ENCODE assay signal across 12 mouse cellular contexts in the genomic region with DNA sequence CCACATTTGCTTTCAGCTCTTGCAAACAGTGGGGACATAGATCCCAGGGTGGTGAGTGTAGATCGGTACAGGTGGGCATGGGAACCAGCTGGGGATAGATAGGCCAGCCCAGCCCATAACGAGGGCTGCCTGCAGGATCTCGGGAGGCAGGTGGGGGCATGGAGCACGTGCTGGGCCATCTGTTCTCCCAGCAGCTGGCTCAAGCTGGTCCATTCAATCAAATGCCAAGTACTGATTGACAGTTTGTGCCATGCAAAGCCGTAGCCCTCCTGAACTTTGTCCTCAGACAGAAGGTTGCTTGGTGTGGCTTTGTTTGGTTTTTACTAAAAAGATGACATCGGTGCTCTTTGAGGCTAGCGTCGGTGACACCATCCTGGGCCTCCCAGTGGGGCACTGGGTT. TPM values are rescaled to one million over a fixed set of nuclear protein-coding genes. Genes with fewer than 3 reads are reported as not detected.
DNase-seq lines count a peak whose midpoint lies in the region; ATAC-seq and TF ChIP-seq lines count a peak whose summit lies in the region.
"Had no signal": no experiment of that assay in that cellular context is flagged by ENCODE, and none has a peak within 500 bp of the region (broad histone marks: within the 10 kb centered on the region; RNA-seq: fewer than 3 reads in every experiment).

No protein-coding gene starts in this region.

- H3K36me3 ChIP-seq in forebrain, postnatal 0 days (ENCODE audit: insufficient read depth): no peaks in the 10 kb centered on the region
- H3K36me3 ChIP-seq in midbrain, embryonic 14.5 days (ENCODE audit: control insufficient read depth, insufficient read depth, low read length): 0 out of 2 replicates have a peak, but pooled peaks cover 3% of the 10 kb centered on the region
- no peaks in the 10 kb centered on the region for H3K36me3 ChIP-seq in intestine, embryonic 15.5 days
- H3K36me3 ChIP-seq: liver, embryonic 15.5 days had no signal

- no peaks in the 10 kb centered on the region for H3K27me3 ChIP-seq in forebrain, postnatal 0 days (ENCODE audit: insufficient read depth, low read length)
- H3K27me3 ChIP-seq in midbrain, embryonic 14.5 days (ENCODE audit: control insufficient read depth, insufficient read depth, low read length): no peaks in the 10 kb centered on the region
- H3K27me3 ChIP-seq in intestine, embryonic 15.5 days (replicated peaks): peaks cover 26% of the 10 kb centered on the region

- WGBS in forebrain, postnatal 0 days: 36% methylated on average over 8 of the region's 8 CpGs
- WGBS in midbrain, embryonic 14.5 days: 48% methylated on average over 8 of the region's 8 CpGs
- 76% methylated on average over 8 of the region's 8 CpGs for WGBS in intestine, embryonic 15.5 days

- H3K27ac ChIP-seq in forebrain, postnatal 0 days (ENCODE audit: low read depth, low read length): no peak overlapping the region
- H3K27ac ChIP-seq in midbrain, embryonic 14.5 days (replicated peaks; ENCODE audit: low read depth, low read length): peak overlapping the region; percentile 88; the same call in 1 of the 2 replicates
- no peak overlapping the region for H3K27ac ChIP-seq in intestine, embryonic 15.5 days
- H3K27ac ChIP-seq: liver, embryonic 15.5 days; macrophage had no signal

- no peak for ATAC-seq in forebrain, postnatal 0 days
- ATAC-seq in midbrain, embryonic 14.5 days (ENCODE audit: low FRiP score, low TSS enrichment): no peak
- no peak for ATAC-seq in intestine, embryonic 15.5 days

- no peak for TF ChIP-seq POLR2A in brain, embryonic 14.5 days (IDR thresholded peaks at IDR 0.05; ENCODE audit: borderline replicate concordance, extremely low read depth, insufficient read depth, insufficient read length, poor library complexity, severe bottlenecking)

- H3K4me2 ChIP-seq in forebrain, postnatal 0 days (ENCODE audit: low read depth): peak overlapping the region; percentile 73
- H3K4me2 ChIP-seq in midbrain, embryonic 14.5 days (ENCODE audit: low read length): peak overlapping the region; percentile 63
- no peak overlapping the region for H3K4me2 ChIP-seq in intestine, embryonic 15.5 days (replicated peaks)
- H3K4me2 ChIP-seq: liver, embryonic 15.5 days had no signal

- peaks cover 33% of the 10 kb centered on the region; the same call in 1 of the 2 replicates for H3K4me1 ChIP-seq in forebrain, postnatal 0 days (ENCODE audit: insufficient read depth)
- H3K4me1 ChIP-seq in midbrain, embryonic 14.5 days (ENCODE audit: control insufficient read depth, insufficient read depth, low read length): peaks cover 31% of the 10 kb centered on the region
- peaks cover 4% of the 10 kb centered on the region; the same call in 1 of the 2 replicates for H3K4me1 ChIP-seq in intestine, embryonic 15.5 days (replicated peaks)

- no peak for TF ChIP-seq CTCF in brain, embryonic 14.5 days (IDR thresholded peaks at IDR 0.05; ENCODE audit: borderline replicate concordance, extremely low read depth, insufficient read depth, insufficient read length)
- TF ChIP-seq CTCF in forebrain, postnatal 0 days (IDR thresholded peaks at IDR 0.05; ENCODE audit: low read depth): no peak

- no peaks in the 10 kb centered on the region for H3K9me3 ChIP-seq in forebrain, postnatal 0 days (ENCODE audit: low read length)
- H3K9me3 ChIP-seq in midbrain, embryonic 14.5 days (ENCODE audit: control insufficient read depth, low read length): no peaks in the 10 kb centered on the region
- no peaks in the 10 kb centered on the region for H3K9me3 ChIP-seq in intestine, embryonic 15.5 days
- H3K9me3 ChIP-seq: liver, embryonic 15.5 days had no signal

- no peak overlapping the region; the same call in 1 of the 2 replicates for H3K9ac ChIP-seq in forebrain, postnatal 0 days
- H3K9ac ChIP-seq in midbrain, embryonic 14.5 days (replicated peaks; ENCODE audit: low read length): 0 out of 2 replicates have a peak overlapping the region, but pooled peaks have one; percentile 31
- H3K9ac ChIP-seq in intestine, embryonic 15.5 days: no peak overlapping the region
- H3K9ac ChIP-seq: liver, embryonic 15.5 days had no signal

- peak; percentile 58 for DNase-seq in cerebellum, adult 9-11 months
- DNase-seq in cerebellum, adult 11 months: no peak
- peak; percentile 70 for DNase-seq in brain, embryonic 14.5 days (ENCODE audit: low read depth)
- DNase-seq in forebrain, postnatal 0 days: no peak
- no peak for DNase-seq in midbrain, embryonic 14.5 days
- DNase-seq in thymus, postnatal 0 days (ENCODE audit: low spot score): no peak
- no peak for DNase-seq in urinary bladder, adult 2 months (ENCODE audit: low spot score)
- DNase-seq: B cell, adult 2 months; thymus, adult 2 months had no signal

- no peak overlapping the region for H3K4me3 ChIP-seq in forebrain, postnatal 0 days (ENCODE audit: low read depth, low read length)
- H3K4me3 ChIP-seq in midbrain, embryonic 14.5 days (replicated peaks; ENCODE audit: low read depth, low read length): no peak overlapping the region
- H3K4me3 ChIP-seq in intestine, embryonic 15.5 days (replicated peaks): no peak overlapping the region
- H3K4me3 ChIP-seq: liver, embryonic 15.5 days had no signal

RNA-seq across cellular contexts. Expression of gene Olfm1, which starts 2.9 kb away (rescaled TPM):
- 223 and 383 TPM in 2 replicates for polyA plus RNA-seq in brain, embryonic 14.5 days (2012; rRNA removed)
- total RNA-seq in forebrain, postnatal 0 days (2014; rRNA removed): 277 and 344 TPM in 2 replicates
- polyA plus RNA-seq in forebrain, postnatal 0 days (2015; fragmentation: Nextera tagmentation; extraction: Ambion mirVana): 347 and 444 TPM in 2 replicates
- 295 and 301 TPM in 2 replicates for polyA plus RNA-seq in midbrain, embryonic 14.5 days (2014; fragmentation: Nextera tagmentation; extraction: Ambion mirVana)
- 2.5 and 2.7 TPM in 2 replicates for polyA plus RNA-seq in thymus, postnatal 0 days (2015; fragmentation: Nextera tagmentation; extraction: Ambion mirVana)
- 33.9 and 46.8 TPM in 2 replicates for polyA plus RNA-seq in urinary bladder, adult 2 months (2012; rRNA removed)
- 20.1 and 21.8 TPM in 2 replicates for polyA plus RNA-seq in intestine, embryonic 15.5 days (2015; fragmentation: Nextera tagmentation; extraction: Ambion mirVana)

Comparison
In these comparisons a context has a peak if more than half of its experiments do, and no peak if none do; other contexts are left out.
1. DNase-seq: peak in cerebellum, adult 9-11 months (single experiment) and brain, embryonic 14.5 days (single experiment); none in cerebellum, adult 11 months (single experiment), forebrain, postnatal 0 days (single experiment), midbrain, embryonic 14.5 days (single experiment), thymus, postnatal 0 days (single experiment) and urinary bladder, adult 2 months (single experiment).